Mouse (Mus musculus) mouse trophoblast stem cell (cell line): ENCODE data around the gene Ebf4.

ENCODE experiments used
- in situ Hi-C, 2 experiments: fragments of 300-500 bp; cut with MseI, MboI; formaldehyde crosslinking; loops; 2 replicates in 1 of 2; 3 replicates in 1 of 2; pipeline ENCODE4 v1.15.1; 2025

The Ebf4 gene

DNA sequence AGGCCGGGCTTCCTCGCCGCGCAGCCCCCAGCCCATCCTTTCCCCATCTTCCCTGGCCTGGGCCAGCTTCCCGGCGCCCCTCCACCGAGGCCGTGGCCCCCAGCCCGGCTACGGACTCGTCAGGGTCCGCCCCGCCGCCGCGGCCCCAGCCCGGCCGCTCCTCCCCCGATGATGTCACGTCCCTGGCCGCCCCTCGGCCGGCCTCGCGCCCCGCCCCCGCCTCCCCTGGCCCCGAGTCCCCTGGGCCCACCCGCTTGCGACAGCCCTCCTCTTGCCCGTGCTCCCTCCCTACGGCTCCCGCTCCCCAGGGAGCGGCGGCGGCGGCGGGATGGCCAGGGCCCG, at the start of gene Ebf4:
Ebf4 (plus strand) TSS at position 234 of the 342 bp plus-strand sequence.
- in situ Hi-C loops = loop anchor here in 1 of 2 experiments (5.0 kb wide), 1 partner anchor 72 kb away; no protein-coding TSS in a partner anchor

DNA sequence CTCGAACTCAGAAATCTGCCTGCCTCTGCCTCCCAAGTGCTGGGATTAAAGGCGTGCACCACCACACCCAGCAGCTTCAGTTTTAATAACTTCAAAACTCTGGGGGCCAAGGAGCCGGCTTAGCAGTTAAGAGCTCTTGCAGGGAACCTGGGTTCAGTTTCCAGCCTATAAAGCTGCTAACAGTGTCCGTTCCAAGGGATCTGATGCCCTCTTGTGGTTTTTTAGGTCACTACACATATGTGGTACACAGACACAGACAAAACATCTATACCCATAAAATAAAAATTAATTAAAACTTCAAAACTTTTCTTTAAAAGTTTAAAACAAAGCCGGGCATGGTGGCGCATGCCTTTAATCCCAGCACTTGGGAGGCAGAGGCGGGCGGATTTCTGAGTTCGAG, 48.1 kb upstream of the Ebf4 start:
- in situ Hi-C loops = loop anchor here (10.0 to 25.0 kb wide), 2 partner anchors 172 to 335 kb away; no protein-coding TSS in a partner anchor

DNA sequence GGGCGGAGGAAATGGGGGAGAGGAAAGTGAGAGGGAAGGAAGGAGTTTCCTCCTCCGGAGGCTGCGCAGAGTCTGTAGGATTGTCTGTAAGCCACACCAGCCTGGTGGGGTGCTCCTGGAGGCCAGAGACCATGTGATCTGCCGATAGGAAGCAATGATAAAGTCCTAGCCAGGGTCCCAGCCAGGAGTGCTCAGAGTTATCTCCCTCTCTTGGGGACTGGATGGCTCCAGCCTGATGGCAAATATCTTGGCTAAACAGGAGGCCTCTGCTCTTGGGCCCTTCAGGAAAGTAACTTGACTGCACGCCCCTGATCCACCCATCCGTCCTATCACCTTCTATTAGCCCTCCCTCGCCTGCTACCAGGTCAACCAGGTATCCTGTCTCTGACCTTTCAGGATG, 46.7 kb upstream of the Ebf4 start:
- in situ Hi-C loops = loop anchor here (10.0 to 25.0 kb wide), 2 partner anchors 173 to 336 kb away; no protein-coding TSS in a partner anchor

DNA sequence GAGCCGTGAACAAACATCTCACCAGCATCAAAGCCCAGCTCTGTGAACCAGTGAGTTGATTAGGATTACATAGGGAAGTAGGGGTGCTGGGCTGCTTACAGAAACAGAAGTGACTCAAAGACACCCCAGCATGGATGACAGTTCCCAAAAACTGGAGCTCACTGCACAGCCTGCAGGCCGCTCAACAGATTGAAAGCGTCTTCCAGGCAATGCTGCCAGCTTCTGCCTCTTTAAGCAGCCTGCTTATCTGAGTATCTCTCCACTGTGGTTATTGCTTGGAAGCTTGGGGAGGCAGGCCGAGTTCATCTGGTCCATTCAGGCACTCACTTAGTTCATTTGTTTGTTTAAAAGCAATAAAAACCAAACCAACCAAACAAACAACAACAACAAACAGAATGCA, 38.2 kb upstream of the Ebf4 start:
- in situ Hi-C loops = no loop called here

DNA sequence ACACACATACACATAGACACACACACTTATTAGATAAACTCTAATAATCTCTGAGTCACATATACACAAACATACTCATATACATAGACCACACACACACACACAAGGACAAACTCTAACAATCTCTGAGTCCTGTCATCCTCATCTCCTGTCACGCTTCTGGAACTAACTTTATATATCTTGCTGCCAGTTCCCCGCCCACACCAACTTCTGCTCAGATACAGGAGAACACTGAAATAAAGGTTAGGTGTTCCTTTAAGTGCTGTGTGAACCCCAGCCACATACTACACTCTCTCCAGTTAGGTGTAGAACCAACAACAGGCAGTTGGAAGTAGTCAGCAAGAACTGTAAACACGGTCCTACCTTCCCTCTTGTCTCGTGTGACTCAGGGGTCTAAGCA, 34.1 kb upstream of the Ebf4 start:
- in situ Hi-C loops = no loop called here

DNA sequence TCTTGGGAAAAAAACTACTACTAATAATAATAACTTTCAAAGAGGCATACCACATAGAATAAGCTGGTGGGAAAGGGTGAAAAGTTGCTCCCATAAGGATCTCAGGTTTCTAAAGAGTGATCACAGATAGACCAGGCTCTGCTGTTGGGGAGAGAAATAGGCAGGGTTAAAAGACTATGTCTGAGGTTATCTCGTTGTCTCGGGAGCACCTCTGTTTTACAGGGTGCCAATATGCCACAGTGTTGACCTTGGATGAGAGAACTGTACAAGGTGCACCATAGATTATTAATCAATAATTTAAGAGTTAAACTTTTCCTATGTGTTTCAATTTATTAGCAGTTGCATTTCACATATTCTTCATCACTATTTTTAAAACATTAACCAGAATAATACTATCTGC, 33.1 kb upstream of the Ebf4 start:
- in situ Hi-C loops = no loop called here

DNA sequence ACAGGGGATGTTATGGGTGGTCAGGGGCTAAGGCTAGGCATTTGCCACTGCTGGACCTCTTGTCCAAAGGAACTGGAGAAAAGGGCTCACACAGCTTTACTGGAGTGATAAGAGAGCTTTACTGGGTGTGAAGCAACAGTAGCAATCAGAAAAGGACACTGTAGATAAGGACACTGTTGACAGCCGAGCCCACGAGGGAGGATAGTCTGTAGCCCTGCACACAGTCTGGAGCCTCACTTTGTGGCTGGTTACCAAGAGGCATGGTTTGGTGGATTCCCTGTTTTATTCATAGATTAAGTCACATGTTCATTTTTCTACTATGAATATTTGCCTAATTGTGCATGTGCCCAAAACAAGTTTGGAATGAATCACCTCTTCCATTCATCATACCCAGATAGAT, 32.6 kb upstream of the Ebf4 start:
- in situ Hi-C loops = no loop called here

DNA sequence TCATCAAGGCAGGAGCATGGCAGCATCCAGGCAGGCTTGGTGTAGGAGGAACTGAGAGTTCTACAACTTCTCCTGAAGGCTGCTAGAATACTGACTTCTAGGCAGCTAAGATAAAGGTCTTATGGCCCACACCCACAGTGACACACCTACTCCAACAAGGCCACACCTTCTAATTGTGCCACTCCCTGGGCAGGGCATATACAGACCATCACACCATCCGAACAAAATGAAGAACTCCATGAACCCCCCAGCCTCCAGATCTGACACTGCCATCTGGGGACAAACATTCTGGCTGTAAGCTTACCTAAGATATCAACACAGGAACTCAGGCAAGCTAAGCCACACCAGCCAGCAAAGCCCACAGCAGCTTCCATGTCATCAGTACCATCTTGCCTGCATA, 29.4 kb upstream of the Ebf4 start:
- in situ Hi-C loops = no loop called here

DNA sequence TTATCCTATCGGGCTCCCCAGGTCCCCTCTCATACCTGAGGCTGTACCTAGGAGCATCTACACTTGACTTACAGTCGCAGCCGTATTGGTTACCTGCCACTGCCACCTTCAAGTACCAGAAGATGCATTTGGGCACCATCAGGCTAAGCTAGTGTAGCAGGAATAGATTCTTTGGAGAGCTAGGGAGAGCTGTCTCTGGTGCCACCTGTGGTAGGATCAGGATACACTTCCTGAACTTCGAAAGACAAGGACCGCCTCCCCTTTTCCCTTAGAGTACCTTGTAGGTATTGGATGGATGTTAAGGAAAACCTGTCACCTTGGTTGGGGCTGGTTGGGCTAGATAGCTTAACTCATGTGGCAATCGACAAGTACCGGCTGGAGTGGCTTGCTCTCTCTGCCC, 26.9 kb upstream of the Ebf4 start:
- in situ Hi-C loops = no loop called here

DNA sequence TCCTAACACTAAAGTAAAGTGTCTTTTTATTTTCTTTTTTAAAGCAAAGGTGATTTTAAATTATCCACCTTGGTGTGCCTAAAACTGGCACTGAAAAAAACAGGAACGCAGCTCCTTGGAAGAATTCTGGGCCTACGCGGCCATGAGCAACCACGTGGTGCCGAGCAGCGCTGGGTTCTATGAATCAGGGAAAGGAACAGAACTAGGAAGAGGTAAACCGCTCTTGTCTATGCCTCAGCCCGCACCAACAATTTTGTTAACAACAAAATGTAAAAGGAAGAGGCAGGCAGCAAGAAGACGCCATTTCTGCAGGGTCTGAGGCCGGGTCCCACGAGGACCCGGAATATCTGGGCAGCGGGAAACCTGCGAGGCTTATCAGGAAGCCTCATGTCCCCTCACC, 21.2 kb upstream of the Ebf4 start:
- in situ Hi-C loops = no loop called here

DNA sequence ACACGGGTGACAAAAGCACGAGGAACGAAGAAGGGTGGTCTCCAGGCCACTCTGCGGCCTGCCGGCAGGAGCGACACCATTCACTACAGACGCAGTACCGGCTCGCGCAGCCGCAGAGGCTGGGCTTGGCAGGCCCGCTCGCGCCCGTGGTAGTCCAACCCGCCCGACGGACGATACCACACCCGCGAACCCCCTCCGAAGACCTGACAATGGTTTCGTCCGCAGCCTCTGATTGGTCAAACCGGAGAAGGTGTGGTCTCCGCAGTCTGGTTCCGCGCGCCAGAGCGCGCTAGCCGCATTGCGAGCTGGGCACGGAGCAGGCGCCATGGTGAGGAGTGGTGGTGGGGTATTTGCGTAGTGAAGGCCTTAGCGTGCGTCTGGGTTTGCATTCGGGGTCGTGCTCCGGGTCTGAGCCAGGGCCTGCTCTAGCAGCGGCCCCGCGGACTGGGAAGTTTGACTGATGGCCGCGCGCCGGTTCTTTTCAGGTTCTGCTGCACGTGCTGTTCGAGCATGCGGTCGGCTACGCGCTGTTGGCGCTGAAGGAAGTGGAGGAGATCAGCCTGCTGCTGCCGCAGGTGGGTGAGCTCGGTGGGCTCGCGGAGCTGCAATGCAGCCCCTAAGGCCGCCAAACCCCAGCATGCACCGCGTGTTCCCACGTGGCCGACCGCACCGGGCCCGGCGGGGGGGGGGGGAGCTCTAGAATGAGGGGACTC, 20.7 kb upstream of the Ebf4 start, which contains the start of gene Nop56:
Nop56 (plus strand) TSS at position 282 of the 713 bp plus-strand sequence.
- in situ Hi-C loops = no loop called here

DNA sequence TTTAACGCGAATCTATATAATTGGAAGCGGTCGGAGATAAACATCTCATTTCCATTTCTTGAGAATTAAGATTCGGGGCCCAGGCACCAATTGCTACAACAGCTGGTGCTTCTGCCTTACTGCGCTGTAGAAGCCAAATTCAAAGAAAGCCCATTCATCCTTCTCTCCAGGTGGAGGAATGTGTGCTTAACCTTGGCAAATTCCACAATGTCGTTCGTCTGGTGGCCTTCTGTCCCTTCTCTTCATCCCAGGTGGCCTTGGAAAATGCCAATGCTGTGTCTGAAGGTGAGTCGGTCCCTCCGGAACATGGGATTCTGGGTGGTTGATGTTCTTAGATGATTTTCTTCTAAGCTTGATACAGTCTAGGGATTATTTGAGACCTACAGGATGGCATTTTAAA, 20.1 kb upstream of the Ebf4 start:
- in situ Hi-C loops = no loop called here

DNA sequence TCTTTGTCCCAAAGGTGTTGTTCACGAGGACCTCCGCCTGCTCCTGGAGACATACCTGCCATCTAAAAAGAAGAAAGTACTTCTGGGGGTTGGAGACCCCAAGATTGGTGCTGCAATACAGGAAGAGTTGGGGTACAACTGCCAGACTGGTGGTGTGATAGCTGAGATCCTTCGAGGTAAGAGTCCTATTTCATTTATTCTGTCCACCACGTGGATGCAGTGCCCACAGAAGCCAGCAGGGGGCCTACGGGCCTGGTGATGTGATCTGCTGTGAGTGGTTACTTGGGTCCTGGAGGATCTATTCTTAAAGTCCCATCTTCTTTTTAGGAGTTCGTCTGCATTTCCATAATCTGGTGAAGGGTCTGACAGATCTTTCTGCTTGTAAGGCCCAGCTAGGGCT, 19.3 kb upstream of the Ebf4 start:
- in situ Hi-C loops = no loop called here

DNA sequence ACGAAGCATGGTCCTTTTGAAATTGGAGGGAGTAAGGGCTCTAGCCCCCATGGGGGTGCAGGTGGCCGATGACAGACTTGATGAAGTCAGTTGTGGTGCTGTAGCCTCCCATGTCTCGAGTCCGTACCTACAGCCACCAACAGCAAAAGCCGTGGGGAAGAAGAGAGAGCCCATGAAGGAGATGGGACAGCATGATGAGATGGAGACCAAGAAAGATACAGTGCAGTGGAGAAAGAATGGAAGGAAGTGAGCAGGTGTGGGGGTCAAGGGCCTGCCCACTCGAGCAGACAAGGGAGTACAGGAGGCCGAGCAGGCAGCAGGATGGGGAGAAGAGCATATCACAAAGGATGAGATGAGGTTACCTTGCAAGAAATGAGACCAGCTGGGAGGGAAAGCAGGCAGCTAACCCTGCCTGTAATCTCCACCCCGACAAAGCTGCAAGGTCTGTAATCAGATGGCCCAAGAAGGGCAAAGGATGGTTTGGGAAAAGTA, 15.3 kb upstream of the Ebf4 start:
- in situ Hi-C loops = no loop called here

DNA sequence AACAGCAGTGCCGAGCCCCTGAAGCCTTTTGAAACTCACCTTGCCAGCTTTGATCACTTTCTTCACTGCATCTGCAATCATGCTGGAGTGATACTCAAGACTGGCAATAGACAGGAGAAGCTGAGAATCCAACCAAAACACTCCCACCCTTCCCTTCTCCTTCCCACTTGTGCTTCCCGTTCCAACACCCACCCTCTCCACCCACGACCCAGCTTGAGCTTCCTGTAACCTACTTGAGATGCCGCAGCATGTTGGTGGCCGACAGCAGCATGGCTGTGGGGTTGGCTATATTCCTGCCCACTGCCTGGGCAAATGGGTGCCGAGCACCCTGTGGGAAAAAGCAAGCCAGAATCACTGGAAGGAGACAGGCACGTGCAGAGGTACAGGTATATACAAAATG, 14.7 kb upstream of the Ebf4 start:
- in situ Hi-C loops = no loop called here

DNA sequence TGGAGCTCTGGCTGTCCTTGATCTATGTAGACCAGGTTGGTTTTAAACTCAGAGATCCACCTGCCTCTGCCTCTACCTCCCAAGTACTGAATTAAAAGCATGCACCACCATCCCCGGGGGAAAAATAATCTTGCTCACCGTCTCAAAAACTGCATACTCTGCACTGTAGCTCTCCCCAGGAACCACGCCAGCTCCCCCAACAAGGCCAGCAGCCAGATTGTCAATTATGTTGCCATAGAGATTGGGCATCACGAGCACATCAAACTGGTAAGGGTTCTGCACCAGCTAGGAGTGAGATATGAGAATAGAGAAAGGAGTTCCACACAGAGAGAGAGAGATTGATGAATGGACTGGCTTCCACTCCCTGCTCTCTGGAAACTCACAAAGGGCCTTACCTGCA, 14.2 kb upstream of the Ebf4 start:
- in situ Hi-C loops = no loop called here

DNA sequence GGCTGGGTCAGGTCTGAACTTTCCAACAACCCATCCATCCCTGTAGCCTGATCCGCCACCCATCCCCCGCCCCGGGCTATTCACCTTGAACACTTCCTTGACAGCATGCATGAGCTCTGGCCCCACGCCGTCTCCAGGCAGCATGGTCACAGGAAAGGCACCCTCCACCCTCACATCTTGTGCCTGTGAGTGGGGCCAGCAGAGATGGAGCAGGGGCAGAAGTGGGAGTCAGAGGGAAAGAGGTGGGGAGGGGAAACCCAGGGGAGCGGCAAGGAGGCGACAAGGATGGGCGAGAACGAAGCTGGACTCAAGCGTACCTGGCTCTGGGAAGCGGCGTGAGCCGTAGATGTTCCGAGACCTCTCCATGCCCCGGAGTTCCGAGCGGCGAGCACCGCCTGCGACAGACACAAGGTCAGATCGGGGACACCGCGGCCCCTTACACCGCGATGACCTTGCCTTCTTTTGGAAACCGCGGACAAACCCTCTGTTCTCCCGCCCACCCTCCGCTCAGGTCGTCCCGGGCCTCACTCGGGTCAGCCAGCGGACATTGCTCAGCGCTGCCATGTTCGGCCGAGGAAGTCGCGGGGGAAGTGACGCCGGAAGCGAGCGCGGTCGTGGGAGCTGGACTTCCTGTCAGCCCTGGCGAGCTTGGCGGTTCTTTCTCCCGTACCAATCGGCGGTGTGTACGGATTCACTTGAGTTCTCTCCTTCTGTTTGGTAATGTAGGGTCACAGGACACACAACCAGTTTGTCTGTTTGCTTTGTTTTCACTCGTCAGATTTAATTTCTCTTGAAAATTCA, 10.9 kb upstream of the Ebf4 start, which contains the start of gene Idh3b:
Idh3b (minus strand) TSS at position 694 of the 801 bp plus-strand sequence.
- in situ Hi-C loops = no loop called here

DNA sequence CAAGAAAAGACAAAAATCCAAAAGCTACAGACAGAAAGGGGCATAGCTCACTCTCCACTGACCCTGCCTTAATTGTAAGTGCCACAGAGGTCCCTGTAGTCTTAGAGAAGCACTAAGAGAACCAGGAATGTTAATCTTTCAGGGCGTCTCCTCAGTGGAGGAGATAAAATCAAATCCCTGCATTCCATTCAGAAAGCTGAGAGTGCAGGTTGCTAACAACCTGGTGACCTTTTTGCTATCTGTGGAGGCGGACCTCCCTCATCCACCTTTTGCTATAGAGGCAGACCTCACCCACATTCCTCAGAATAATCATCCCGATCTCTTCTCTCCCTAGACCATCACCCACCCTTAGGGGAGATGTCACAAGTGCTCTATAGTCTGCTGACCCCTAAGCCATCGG, 5.9 kb upstream of the Ebf4 start:
- in situ Hi-C loops = no loop called here

DNA sequence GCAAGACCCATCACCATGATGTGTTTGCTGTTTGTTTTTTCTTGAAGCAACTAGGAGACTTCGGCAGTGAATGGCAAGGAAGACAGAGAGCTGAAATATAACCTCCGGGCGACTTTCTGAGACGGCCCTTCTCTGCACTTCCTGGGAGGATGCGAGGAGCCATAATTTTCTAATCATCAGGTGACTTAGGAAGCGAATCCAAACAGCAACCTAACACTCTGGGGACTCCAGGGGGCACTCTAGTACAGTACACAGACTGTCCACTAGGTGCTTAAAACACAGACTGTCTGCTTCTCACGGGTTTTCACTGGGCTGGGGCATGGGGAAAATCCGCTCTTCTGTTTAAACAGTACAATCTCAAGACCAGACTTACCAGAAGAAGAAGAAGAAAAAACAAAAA, 3.5 kb upstream of the Ebf4 start:
- in situ Hi-C loops = loop anchor here in 1 of 2 experiments (5.0 kb wide), 1 partner anchor 76 kb away; no protein-coding TSS in a partner anchor

DNA sequence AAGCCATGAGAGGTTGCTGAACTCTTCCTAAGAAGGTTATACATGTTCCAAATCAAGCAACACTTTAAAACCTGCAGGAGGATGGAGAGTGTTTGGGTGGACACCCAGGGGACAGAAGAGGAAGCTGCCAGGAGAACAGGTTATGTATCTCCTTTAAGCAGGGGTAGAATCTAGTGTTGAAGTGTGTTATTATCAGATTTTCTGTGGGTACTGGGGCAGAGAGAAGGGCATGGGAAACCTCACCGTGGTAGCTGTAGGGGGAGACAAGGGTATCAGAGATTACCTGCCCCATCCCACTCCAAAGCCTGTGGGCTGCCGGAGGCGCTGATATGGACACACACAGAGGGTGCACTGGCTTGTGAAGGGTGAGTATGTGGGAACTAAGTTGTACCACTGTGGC, 2.0 kb upstream of the Ebf4 start:
- in situ Hi-C loops = loop anchor here in 1 of 2 experiments (5.0 kb wide), 1 partner anchor 74 kb away; no protein-coding TSS in a partner anchor

DNA sequence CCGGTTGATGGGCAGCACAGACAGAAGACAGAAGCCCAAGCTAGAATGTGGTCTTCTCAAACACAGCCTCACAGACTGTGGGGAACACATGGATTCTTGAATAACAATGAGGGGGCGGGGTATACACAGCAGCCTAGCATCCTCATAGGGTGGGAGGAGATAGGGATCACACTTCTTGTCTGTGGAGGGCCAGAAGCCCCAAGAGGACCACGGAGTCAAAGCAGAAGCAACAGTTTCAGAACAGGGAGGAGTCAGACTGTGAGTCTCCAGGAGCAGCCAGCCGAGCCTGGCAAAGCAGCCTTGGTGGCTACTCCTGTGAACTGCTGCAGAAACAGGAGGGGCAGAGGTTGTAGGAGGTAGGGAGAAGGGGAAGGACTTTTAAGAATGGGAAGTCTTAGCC, 1.5 kb upstream of the Ebf4 start:
- in situ Hi-C loops = loop anchor here in 1 of 2 experiments (5.0 kb wide), 1 partner anchor 74 kb away; no protein-coding TSS in a partner anchor

DNA sequence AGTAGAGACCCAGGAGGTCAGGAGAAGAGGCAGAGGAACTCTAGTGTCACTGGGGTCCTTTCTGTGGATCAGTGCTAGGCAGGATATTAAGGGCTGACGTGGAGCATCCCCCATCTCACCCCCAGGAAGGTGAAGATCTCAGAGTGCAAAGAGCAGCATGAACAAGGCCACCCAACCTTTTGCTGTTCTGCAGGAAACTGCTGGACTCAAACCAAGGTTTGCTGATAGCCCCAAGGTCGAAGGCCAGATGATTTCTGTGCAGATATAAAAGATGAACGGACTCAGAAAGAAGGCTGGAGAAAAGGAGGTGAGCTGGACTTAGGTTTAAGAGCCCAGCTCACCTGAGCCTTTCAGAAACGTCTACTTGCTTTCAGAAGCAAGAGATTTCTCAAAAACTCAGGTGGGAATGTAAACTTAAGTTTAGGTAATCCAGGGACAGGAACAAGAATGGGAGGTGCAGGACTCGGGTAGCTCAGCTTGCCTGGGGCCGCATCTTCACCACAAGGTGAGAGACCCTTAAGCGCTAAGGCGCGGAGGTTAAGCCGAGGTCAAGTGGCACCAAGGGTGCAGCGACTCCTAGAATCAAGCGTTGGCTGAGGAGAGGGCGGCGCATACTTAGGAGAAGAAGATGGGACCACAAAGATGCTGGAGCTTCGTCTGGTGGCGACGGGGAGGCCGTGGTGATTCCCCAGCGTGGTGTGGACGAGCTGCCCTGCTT, 592 bp upstream of the Ebf4 start:
- in situ Hi-C loops = loop anchor here in 1 of 2 experiments (5.0 kb wide), 1 partner anchor 73 kb away; no protein-coding TSS in a partner anchor
